Comparison of ENCODE assay signal across 7 mouse cellular contexts in the genomic region with DNA sequence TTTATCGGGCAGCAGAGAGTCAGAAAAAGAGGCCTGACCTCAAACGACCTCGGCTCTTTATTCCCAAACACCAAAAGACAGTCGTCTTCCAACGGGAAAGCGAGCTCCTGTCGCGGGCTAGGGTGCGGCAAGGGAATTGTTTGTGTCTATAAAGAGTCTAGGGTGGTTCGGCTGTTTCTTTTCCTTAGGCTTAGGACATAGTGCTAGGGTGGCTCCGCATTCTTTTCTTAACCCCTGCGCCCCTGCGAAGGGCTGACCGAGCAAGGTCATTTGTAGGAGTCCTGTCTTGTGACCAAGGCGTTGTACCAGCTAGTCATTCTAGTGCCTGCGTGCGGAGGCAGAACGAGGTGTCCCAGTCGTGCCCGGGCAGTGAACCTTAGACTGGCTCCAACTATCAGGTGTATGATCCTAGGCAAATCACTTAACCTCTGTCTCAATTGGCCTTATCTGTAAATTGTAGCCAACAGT. TPM values are rescaled to one million over a fixed set of nuclear protein-coding genes. Genes with fewer than 3 reads are reported as not detected.
DNase-seq lines count a peak whose midpoint lies in the region; ATAC-seq and TF ChIP-seq lines count a peak whose summit lies in the region.

No protein-coding gene starts in this region.

- no peaks in the 10 kb centered on the region for H3K9me3 ChIP-seq in E14TG2a.4 (ENCODE audit: low read length)
- H3K9me3 ChIP-seq in intestine, postnatal 0 days (ENCODE audit: control insufficient read depth): no peaks in the 10 kb centered on the region
- H3K9me3 ChIP-seq in liver, embryonic 13.5 days (replicated peaks): no peaks in the 10 kb centered on the region
- H3K9me3 ChIP-seq in neural tube, embryonic 13.5 days: no peaks in the 10 kb centered on the region

- peak overlapping the region; percentile 98 for H3K9ac ChIP-seq in intestine, postnatal 0 days (ENCODE audit: low read depth, low read length)
- peak overlapping the region; percentile 86 for H3K9ac ChIP-seq in liver, embryonic 13.5 days
- H3K9ac ChIP-seq in neural tube, embryonic 13.5 days: peak overlapping the region; percentile 99

- TF ChIP-seq CTCF in E14TG2a.4 (conservative IDR thresholded peaks at IDR 0.05; ENCODE audit: low read length): no peak
- no peak for TF ChIP-seq CTCF in intestine, postnatal 0 days (IDR thresholded peaks at IDR 0.05; ENCODE audit: low read depth)

- peak; percentile 67 for ATAC-seq in intestine, postnatal 0 days
- no peak for ATAC-seq in liver, embryonic 13.5 days (ENCODE audit: low read depth)
- peak; percentile 2; the same call in 1 of the 2 replicates for ATAC-seq in neural tube, embryonic 13.5 days (ENCODE audit: low read depth)

- peaks cover 30% of the 10 kb centered on the region for H3K36me3 ChIP-seq in E14TG2a.4 (ENCODE audit: insufficient read depth, low read length)
- H3K36me3 ChIP-seq in intestine, postnatal 0 days (ENCODE audit: control insufficient read depth, insufficient read depth): peaks cover 20% of the 10 kb centered on the region
- H3K36me3 ChIP-seq in liver, embryonic 13.5 days: 0 out of 2 replicates have a peak, but pooled peaks cover 9% of the 10 kb centered on the region
- H3K36me3 ChIP-seq in neural tube, embryonic 13.5 days: peaks cover 26% of the 10 kb centered on the region

- WGBS in intestine, postnatal 0 days: 5% methylated on average over 20 of the region's 20 CpGs
- WGBS in liver, embryonic 13.5 days (ENCODE audit: insufficient replicate concordance): 20% methylated on average over 20 of the region's 20 CpGs
- 2% methylated on average over 20 of the region's 20 CpGs for WGBS in neural tube, embryonic 13.5 days

- peak overlapping the region; percentile 82 for H3K4me3 ChIP-seq in E14TG2a.4 (replicated peaks; ENCODE audit: low read length)
- peak overlapping the region; percentile 98 for H3K4me3 ChIP-seq in intestine, postnatal 0 days (ENCODE audit: low read depth, low read length)
- H3K4me3 ChIP-seq in liver, embryonic 13.5 days (replicated peaks): peak overlapping the region; percentile 84
- H3K4me3 ChIP-seq in neural tube, embryonic 13.5 days: peak overlapping the region; percentile 98

- peak; percentile 83 for DNase-seq in ES-CJ7 (ENCODE audit: low read depth, low spot score)
- DNase-seq in frontal cortex, postnatal 10 days (ENCODE audit: low spot score in 2 of 2): peak; percentile 39 to 40
- no peak for DNase-seq in liver, embryonic 13.5 days
- no peak for DNase-seq in layer of hippocampus, adult 9-11 months

- H3K27ac ChIP-seq in intestine, postnatal 0 days (ENCODE audit: low read depth, low read length): peak overlapping the region; percentile 99
- peak overlapping the region; percentile 59 for H3K27ac ChIP-seq in liver, embryonic 13.5 days
- peak overlapping the region; percentile 98 for H3K27ac ChIP-seq in neural tube, embryonic 13.5 days (replicated peaks)

- H3K27me3 ChIP-seq in E14TG2a.4 (ENCODE audit: insufficient read depth, low read length): no peaks in the 10 kb centered on the region
- no peaks in the 10 kb centered on the region for H3K27me3 ChIP-seq in intestine, postnatal 0 days (replicated peaks; ENCODE audit: control insufficient read depth, insufficient read depth, low read length)
- H3K27me3 ChIP-seq in liver, embryonic 13.5 days: peaks cover 26% of the 10 kb centered on the region
- no peaks in the 10 kb centered on the region for H3K27me3 ChIP-seq in neural tube, embryonic 13.5 days

- peak overlapping the region; percentile 83 for H3K4me2 ChIP-seq in intestine, postnatal 0 days (replicated peaks; ENCODE audit: low read depth)
- H3K4me2 ChIP-seq in liver, embryonic 13.5 days: peak overlapping the region; percentile 96
- peak overlapping the region; percentile 64 for H3K4me2 ChIP-seq in neural tube, embryonic 13.5 days

- H3K4me1 ChIP-seq in E14TG2a.4 (replicated peaks; ENCODE audit: low read depth, low read length): peaks cover 84% of the 10 kb centered on the region
- H3K4me1 ChIP-seq in intestine, postnatal 0 days (replicated peaks; ENCODE audit: control insufficient read depth, insufficient read depth, low read length): no peaks in the 10 kb centered on the region
- H3K4me1 ChIP-seq in liver, embryonic 13.5 days (replicated peaks): peaks cover 30% of the 10 kb centered on the region
- peaks cover 34% of the 10 kb centered on the region for H3K4me1 ChIP-seq in neural tube, embryonic 13.5 days (replicated peaks)

RNA-seq across cellular contexts. Expression of a gene that starts 0.9 kb away (rescaled TPM):
- 19.9 and 23.3 TPM in 2 replicates for polyA plus RNA-seq in intestine, postnatal 0 days (2015; fragmentation: Nextera tagmentation; extraction: Ambion mirVana)
- polyA plus RNA-seq in liver, embryonic 13.5 days (2015; fragmentation: Nextera tagmentation; extraction: Ambion mirVana): 15.1 and 16.2 TPM in 2 replicates
- polyA plus RNA-seq in neural tube, embryonic 13.5 days (2015; fragmentation: Nextera tagmentation; extraction: Ambion mirVana): 249 and 258 TPM in 2 replicates

RNA-seq across cellular contexts. Expression of a gene that starts 44.3 kb away (rescaled TPM):
- 200 and 202 TPM in 2 replicates for polyA plus RNA-seq in intestine, postnatal 0 days (2015; fragmentation: Nextera tagmentation; extraction: Ambion mirVana)
- polyA plus RNA-seq in liver, embryonic 13.5 days (2015; fragmentation: Nextera tagmentation; extraction: Ambion mirVana): 173 and 234 TPM in 2 replicates
- polyA plus RNA-seq in neural tube, embryonic 13.5 days (2015; fragmentation: Nextera tagmentation; extraction: Ambion mirVana): 441 and 519 TPM in 2 replicates

Comparison
In these comparisons a context has a peak if more than half of its experiments do, and no peak if none do; other contexts are left out.
1. DNase-seq: peak in ES-CJ7 (single experiment) and frontal cortex, postnatal 10 days (2 of 2); none in liver, embryonic 13.5 days (single experiment) and layer of hippocampus, adult 9-11 months (single experiment).
2. RNA of a gene that starts 0.9 kb away (polyA plus RNA-seq): 249 to 258 TPM in neural tube, embryonic 13.5 days; 19.9 to 23.3 TPM in intestine, postnatal 0 days and 15.1 to 16.2 TPM in liver, embryonic 13.5 days; every median in the first group is over 10 times any median in the second.
3. Peak in every context shown above with its lines, with median percentiles within 50 percentile points of each other: H3K4me3 ChIP-seq, H3K27ac ChIP-seq, H3K4me2 ChIP-seq and H3K9ac ChIP-seq.